Mouse (Mus musculus) heart, postnatal 0 days (tissue): ENCODE measurements at regions not wholly inside any gene's neighbourhood (a gene's known extent, or its start where the extent isn't known, plus 50 kb on each side); places are given as distances from the start of the nearest gene placed in this dataset.

Experiments used
- CTCF ChIP-seq: IDR thresholded peaks from 2 replicates; pipeline ENCODE4 v1.5.1; 2016; ENCODE audit warnings: antibody characterized with exemption, control low read depth, low read depth
- EP300 ChIP-seq: IDR thresholded peaks from 2 replicates; pipeline ENCODE4 v1.6.1; 2016; ENCODE audit warnings: antibody characterized with exemption, low read depth

DNA sequence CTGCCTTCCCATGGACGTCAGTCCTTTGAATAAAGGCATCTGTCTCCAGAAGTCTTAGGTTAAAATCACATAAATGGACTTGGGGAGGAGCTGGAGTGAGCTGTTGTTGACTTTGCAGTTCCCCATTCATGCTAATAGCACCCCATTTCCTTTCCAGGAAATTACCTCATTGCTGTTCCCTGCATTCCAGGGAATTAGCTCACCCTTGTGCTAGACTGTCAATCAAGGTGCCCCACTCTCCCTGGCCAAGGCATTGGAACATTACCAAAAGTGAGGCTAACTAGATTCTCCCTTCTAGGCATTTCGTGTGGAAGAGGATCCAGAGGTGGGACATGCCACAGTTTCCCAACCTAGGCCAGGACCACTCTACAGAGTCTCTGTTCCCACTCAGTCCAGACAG, 70.0 kb upstream of the Ptch1 start:
- TF ChIP-seq CTCF (no peak), EP300 (no peak)
